Mouse (Mus musculus): ENCODE measurements around the gene Leng9. TPM values are rescaled to one million over a fixed set of nuclear protein-coding genes. Genes with fewer than 3 reads are reported as not detected.

Leng9 gene
- polyA plus RNA-seq, 1 experiment from 2014 or later: 1.9 TPM

DNA sequence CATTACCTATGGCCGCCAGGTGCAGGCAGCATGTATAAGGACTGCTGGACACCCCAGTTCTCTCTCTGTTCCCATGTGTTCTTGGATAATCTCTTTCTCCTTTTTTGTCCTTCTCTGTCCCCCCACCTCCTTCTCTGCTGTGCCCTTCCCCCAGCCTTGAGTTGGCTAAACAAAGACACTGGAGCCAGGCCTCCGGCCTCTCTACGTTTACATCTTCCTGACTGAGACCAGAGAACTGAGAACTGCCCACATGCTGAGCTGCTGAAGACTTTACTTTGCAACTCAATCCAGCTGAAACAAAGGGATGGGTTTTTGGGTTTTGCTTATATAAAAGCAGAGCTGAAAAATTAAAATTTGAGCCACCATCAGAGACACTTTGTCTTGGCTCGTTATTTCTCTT is 4.8 kb upstream of the Leng9 start:
- peaks cover 13% of the 10 kb centered on the region for H3K27me3 ChIP-seq (ENCODE audit: control insufficient read depth, insufficient read depth, low read length)
- no peak overlapping the region for H3K4me3 ChIP-seq (ENCODE audit: low read depth, low read length)
- no peaks in the 10 kb centered on the region for H3K4me1 ChIP-seq (replicated peaks; ENCODE audit: control insufficient read depth, insufficient read depth, low read length)
- ATAC-seq (ENCODE audit: low FRiP score): no peak
- no peaks in the 10 kb centered on the region for H3K9me3 ChIP-seq (ENCODE audit: control insufficient read depth, low read length)
- no peaks in the 10 kb centered on the region for H3K36me3 ChIP-seq (ENCODE audit: control insufficient read depth, insufficient read depth, low read length)
- no peak overlapping the region for H3K27ac ChIP-seq (ENCODE audit: low read depth, low read length)
- no peak for DNase-seq (ENCODE audit: low spot score)
- 31% methylated on average over 4 of the region's 4 CpGs for WGBS
- no peak overlapping the region for H3K9ac ChIP-seq (ENCODE audit: low read depth, low read length)
- H3K4me2 ChIP-seq (replicated peaks; ENCODE audit: low read depth, low read length): no peak overlapping the region

DNA sequence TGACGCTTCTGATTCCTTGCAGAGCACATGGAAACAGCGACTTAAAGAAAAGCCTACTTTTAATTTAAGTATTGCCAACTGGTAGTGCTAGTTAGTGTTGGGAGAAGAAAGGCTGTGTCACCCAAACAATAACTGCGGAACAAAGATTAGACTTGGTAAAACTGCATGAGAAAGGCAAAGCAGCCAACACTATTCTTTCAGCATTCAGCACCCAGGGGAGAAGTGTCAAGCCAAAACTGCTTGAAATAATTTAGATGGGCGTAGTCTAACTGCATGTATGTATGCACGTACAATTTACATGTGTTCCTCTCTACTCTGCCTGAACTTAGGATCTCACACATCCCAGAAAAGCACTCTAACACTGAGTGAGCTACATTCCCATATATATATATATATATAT is 4.2 kb upstream of the Leng9 start:
- Histone ChIP-seq H3K27me3 (ENCODE audit: control insufficient read depth, insufficient read depth, low read length) (peaks cover 13% of the 10 kb centered on the region), H3K4me3 (ENCODE audit: low read depth, low read length) (no peak overlapping the region), H3K9me3 (ENCODE audit: control insufficient read depth, low read length) (no peaks in the 10 kb centered on the region), H3K27ac (ENCODE audit: low read depth, low read length) (no peak overlapping the region), H3K4me2 (replicated peaks; ENCODE audit: low read depth, low read length) (no peak overlapping the region), H3K36me3 (ENCODE audit: control insufficient read depth, insufficient read depth, low read length) (no peaks in the 10 kb centered on the region), H3K9ac (ENCODE audit: low read depth, low read length) (no peak overlapping the region), H3K4me1 (replicated peaks; ENCODE audit: control insufficient read depth, insufficient read depth, low read length) (no peaks in the 10 kb centered on the region)
- ATAC-seq (ENCODE audit: low FRiP score) (no peak), DNase-seq (ENCODE audit: low spot score) (no peak)
- 72% methylated on average over 5 of the region's 5 CpGs for WGBS

GRCm38 (mm10) chr7:4151241-4151640 is 1.1 kb upstream of the Leng9 start:
- H3K4me2 ChIP-seq (replicated peaks; ENCODE audit: low read depth, low read length): no peak overlapping the region
- ATAC-seq (ENCODE audit: low FRiP score) (no peak), DNase-seq (ENCODE audit: low spot score) (no peak)
- peaks cover 5% of the 10 kb centered on the region; the same call in 1 of the 2 replicates for H3K4me1 ChIP-seq (replicated peaks; ENCODE audit: control insufficient read depth, insufficient read depth, low read length)
- peaks cover 13% of the 10 kb centered on the region for H3K27me3 ChIP-seq (ENCODE audit: control insufficient read depth, insufficient read depth, low read length)
- no peak overlapping the region for H3K27ac ChIP-seq (ENCODE audit: low read depth, low read length)
- 18% methylated on average over 22 of the region's 22 CpGs for WGBS
- peaks cover 8% of the 10 kb centered on the region for H3K36me3 ChIP-seq (ENCODE audit: control insufficient read depth, insufficient read depth, low read length)
- H3K4me3 ChIP-seq (ENCODE audit: low read depth, low read length): 0 out of 2 replicates have a peak overlapping the region, but pooled peaks have one; percentile 3
- no peaks in the 10 kb centered on the region for H3K9me3 ChIP-seq (ENCODE audit: control insufficient read depth, low read length)
- no peak overlapping the region; the same call in 1 of the 2 replicates for H3K9ac ChIP-seq (ENCODE audit: low read depth, low read length)

- H3K4me3 ChIP-seq (ENCODE audit: low read depth, low read length): peak overlapping the region; percentile 3; the same call in 1 of the 2 replicates
- H3K4me1 ChIP-seq (replicated peaks; ENCODE audit: control insufficient read depth, insufficient read depth, low read length): peaks cover 5% of the 10 kb centered on the region; the same call in 1 of the 2 replicates
- 11% methylated on average over 14 of the region's 14 CpGs for WGBS
- peaks cover 8% of the 10 kb centered on the region for H3K36me3 ChIP-seq (ENCODE audit: control insufficient read depth, insufficient read depth, low read length)
- H3K9ac ChIP-seq (ENCODE audit: low read depth, low read length): no peak overlapping the region
- ATAC-seq (ENCODE audit: low FRiP score): no peak
- 0 out of 2 replicates have a peak overlapping the region, but pooled peaks have one; percentile 9 for H3K4me2 ChIP-seq (replicated peaks; ENCODE audit: low read depth, low read length)
- H3K27me3 ChIP-seq (ENCODE audit: control insufficient read depth, insufficient read depth, low read length): peaks cover 13% of the 10 kb centered on the region
- no peaks in the 10 kb centered on the region for H3K9me3 ChIP-seq (ENCODE audit: control insufficient read depth, low read length)
- no peak for DNase-seq (ENCODE audit: low spot score)
- H3K27ac ChIP-seq (ENCODE audit: low read depth, low read length): no peak overlapping the region
These were observed 642 bp upstream of the Leng9 start for GRCm38 (mm10) chr7:4150811-4151221.

DNA sequence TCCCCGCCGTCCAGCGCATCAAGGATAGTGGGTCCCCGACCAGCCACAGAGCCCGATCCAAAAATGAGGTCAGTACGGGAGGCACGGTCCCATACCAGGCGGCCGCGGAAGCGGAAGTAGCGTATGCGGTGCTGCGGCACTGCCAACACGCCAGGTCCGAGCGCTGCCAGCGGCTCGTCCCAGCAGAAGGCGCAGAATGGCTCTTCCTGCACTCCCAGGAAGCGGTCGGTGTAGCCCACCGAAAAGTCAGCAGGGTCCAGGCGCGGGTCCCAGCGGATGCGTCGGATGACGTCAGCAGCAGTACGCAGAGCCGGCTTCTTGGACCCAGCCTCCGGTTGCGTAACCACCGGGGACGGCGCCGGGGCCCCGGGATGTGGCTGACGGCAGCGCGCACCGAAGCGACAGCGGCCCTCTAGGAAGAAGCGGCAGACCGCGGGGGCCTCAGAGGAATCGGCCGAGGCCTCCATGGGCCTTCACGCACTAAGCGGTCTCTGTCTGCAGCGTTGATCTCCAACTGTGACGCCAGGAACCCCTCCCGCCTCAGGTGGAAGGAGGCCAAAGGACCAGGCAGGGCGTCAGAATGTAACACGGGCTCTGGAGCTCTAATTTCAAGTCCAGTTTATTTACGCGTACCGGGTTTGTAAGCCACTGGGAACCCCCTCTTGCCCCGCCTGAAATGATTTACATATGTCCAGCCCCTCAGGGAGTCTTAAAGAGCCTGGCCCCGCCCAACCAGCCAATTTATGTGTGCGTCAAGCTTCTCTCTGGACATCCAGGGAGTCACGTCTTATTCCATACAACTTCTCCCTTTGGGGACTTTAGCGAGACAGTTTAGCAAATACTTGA is 742 bp downstream of the Leng9 start:
- H3K4me2 ChIP-seq (replicated peaks; ENCODE audit: low read depth, low read length): peak overlapping the region; percentile 90
- DNase-seq (ENCODE audit: low spot score) (peak; percentile 79), ATAC-seq (ENCODE audit: low FRiP score) (peak; percentile 73)
- H3K27ac ChIP-seq (ENCODE audit: low read depth, low read length): peak overlapping the region; percentile 82
- peak overlapping the region; percentile 75 for H3K9ac ChIP-seq (ENCODE audit: low read depth, low read length)
- peaks cover 14% of the 10 kb centered on the region for H3K36me3 ChIP-seq (ENCODE audit: control insufficient read depth, insufficient read depth, low read length)
- H3K27me3 ChIP-seq (ENCODE audit: control insufficient read depth, insufficient read depth, low read length): peaks cover 13% of the 10 kb centered on the region
- H3K4me3 ChIP-seq (ENCODE audit: low read depth, low read length): peak overlapping the region; percentile 73
- H3K4me1 ChIP-seq (replicated peaks; ENCODE audit: control insufficient read depth, insufficient read depth, low read length): peaks cover 5% of the 10 kb centered on the region; the same call in 1 of the 2 replicates
- H3K9me3 ChIP-seq (ENCODE audit: control insufficient read depth, low read length): no peaks in the 10 kb centered on the region
- WGBS: under 1% methylated on average over 64 of the region's 64 CpGs

DNA sequence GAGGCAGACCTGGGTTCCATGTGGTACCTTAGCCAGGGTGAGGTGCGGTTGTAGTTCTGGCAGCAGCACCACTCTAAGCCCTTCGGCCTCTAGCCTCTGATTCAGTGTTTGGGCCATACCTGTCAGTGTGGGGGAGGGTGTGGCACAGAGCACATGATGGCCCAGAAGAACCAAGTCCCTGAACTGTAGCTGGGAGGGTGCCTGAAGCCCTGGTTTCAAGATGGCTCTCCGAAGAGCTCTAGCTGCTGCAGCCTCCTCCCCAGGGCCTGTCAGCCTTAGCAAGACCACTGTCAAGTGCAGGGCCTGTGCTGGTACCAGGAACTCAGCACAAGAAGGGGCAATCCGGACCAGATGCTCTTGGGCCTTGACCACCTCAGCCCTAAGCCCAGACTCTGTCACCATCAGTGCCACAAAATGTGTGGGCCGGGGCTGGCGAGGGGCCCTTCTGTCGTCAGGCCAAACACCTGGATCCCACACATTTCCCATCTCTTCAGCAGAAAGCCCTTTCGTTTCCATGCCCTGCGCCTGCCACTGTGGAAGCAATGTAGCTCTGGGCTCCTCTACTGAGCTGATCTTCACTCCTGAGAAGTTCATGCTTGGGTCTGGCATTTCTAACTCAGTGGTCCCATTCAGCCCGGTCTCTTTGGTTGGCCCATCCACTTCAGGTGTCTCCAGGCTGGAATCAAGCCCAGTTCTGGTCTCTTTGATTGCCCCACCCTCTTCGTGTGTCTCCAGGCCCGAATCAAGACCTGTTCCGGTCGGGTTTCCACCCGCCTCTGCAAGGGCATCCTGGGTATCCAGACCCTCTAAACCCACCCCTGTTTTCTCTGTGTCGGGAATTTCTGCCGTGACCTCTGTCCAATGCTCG is 1.6 kb downstream of the Leng9 start:
- 30% methylated on average over 18 of the region's 18 CpGs for WGBS
- Histone ChIP-seq H3K4me2 (replicated peaks; ENCODE audit: low read depth, low read length) (peak overlapping the region; percentile 90), H3K4me1 (replicated peaks; ENCODE audit: control insufficient read depth, insufficient read depth, low read length) (peaks cover 5% of the 10 kb centered on the region; the same call in 1 of the 2 replicates), H3K36me3 (ENCODE audit: control insufficient read depth, insufficient read depth, low read length) (peaks cover 21% of the 10 kb centered on the region), H3K27me3 (ENCODE audit: control insufficient read depth, insufficient read depth, low read length) (peaks cover 13% of the 10 kb centered on the region), H3K9ac (ENCODE audit: low read depth, low read length) (peak overlapping the region; percentile 75), H3K27ac (ENCODE audit: low read depth, low read length) (peak overlapping the region; percentile 82), H3K9me3 (ENCODE audit: control insufficient read depth, low read length) (no peaks in the 10 kb centered on the region), H3K4me3 (ENCODE audit: low read depth, low read length) (peak overlapping the region; percentile 73)
- DNase-seq (ENCODE audit: low spot score) (peak; percentile 18), ATAC-seq (ENCODE audit: low FRiP score) (peak; percentile 17)

DNA sequence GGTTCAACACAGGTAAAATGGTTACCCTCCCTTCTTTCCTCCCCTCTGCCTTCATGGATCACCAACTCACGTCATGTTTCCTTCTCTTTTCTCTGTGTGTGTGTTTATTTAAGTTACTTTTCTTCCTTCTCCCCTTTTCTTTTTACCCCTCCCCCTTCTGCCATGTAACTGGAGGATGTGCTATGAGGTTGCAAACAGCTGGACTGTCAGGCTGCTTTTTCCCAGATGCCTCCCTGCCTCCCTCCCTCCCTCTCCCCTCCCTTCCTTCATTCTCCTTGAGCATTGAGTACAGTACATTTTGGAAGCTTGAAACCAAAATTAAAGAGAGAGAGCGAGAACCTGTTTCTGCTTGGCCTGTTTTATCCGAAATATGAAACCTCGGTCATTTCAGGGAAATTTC is 2.3 kb downstream of the Leng9 start:
- Histone ChIP-seq H3K4me1 (replicated peaks; ENCODE audit: control insufficient read depth, insufficient read depth, low read length) (peaks cover 5% of the 10 kb centered on the region; the same call in 1 of the 2 replicates), H3K4me3 (ENCODE audit: low read depth, low read length) (no peak overlapping the region), H3K9ac (ENCODE audit: low read depth, low read length) (no peak overlapping the region), H3K27ac (ENCODE audit: low read depth, low read length) (no peak overlapping the region), H3K36me3 (ENCODE audit: control insufficient read depth, insufficient read depth, low read length) (peaks cover 26% of the 10 kb centered on the region), H3K27me3 (ENCODE audit: control insufficient read depth, insufficient read depth, low read length) (peaks cover 13% of the 10 kb centered on the region), H3K4me2 (replicated peaks; ENCODE audit: low read depth, low read length) (no peak overlapping the region), H3K9me3 (ENCODE audit: control insufficient read depth, low read length) (no peaks in the 10 kb centered on the region)
- no peak for DNase-seq (ENCODE audit: low spot score)
- 85% methylated on average over 4 of the region's 4 CpGs for WGBS
- ATAC-seq (ENCODE audit: low FRiP score): no peak

GRCm38 (mm10) chr7:4147371-4147770 is 2.8 kb downstream of the Leng9 start:
- 86% methylated on average over 19 of the region's 20 CpGs for WGBS
- DNase-seq (ENCODE audit: low spot score): no peak

More at GRCm38 (mm10) chr7:4147371-4147770, 2.8 kb downstream of the Leng9 start:
- Histone ChIP-seq H3K9ac (ENCODE audit: low read depth, low read length) (no peak overlapping the region), H3K36me3 (ENCODE audit: control insufficient read depth, insufficient read depth, low read length) (peaks cover 31% of the 10 kb centered on the region), H3K4me2 (replicated peaks; ENCODE audit: low read depth, low read length) (no peak overlapping the region), H3K27ac (ENCODE audit: low read depth, low read length) (no peak overlapping the region), H3K27me3 (ENCODE audit: control insufficient read depth, insufficient read depth, low read length) (peaks cover 13% of the 10 kb centered on the region), H3K4me1 (replicated peaks; ENCODE audit: control insufficient read depth, insufficient read depth, low read length) (peaks cover 5% of the 10 kb centered on the region; the same call in 1 of the 2 replicates), H3K9me3 (ENCODE audit: control insufficient read depth, low read length) (no peaks in the 10 kb centered on the region), H3K4me3 (ENCODE audit: low read depth, low read length) (no peak overlapping the region)
- ATAC-seq (ENCODE audit: low FRiP score): no peak

All from hindbrain, embryonic 11.5 days (tissue).